Mouse (Mus musculus) stomach, embryonic 15.5 days (tissue): Measurements from ENCODE around the gene Scn8a. TPM values are rescaled to one million over a fixed set of nuclear protein-coding genes. Genes with fewer than 3 reads are reported as not detected.

Source experiments
- ATAC-seq: fragments of 200-750 bp; cut with Nextera tagmentation; 2 replicates; pipeline ENCODE4 v1.8.0; 2017; ENCODE audit warnings: low read depth, moderate number of reproducible peaks, moderate TSS enrichment; ENCODE audit not compliant: insufficient read depth, low FRiP score
- H3K27ac ChIP-seq: fragments of 300-500 bp; sonication (generic); 2 replicates; pipeline ENCODE4 v1.5.1; 2015; ENCODE audit warnings: mild to moderate bottlenecking, inconsistent platforms
- H3K27me3 ChIP-seq: fragments of 300-500 bp; sonication (generic); replicated peaks from 2 replicates; pipeline ENCODE4 v1.6.1; 2015; ENCODE audit warnings: inconsistent platforms
- H3K36me3 ChIP-seq: fragments of 300-500 bp; sonication (generic); 2 replicates; pipeline ENCODE4 v1.6.1; 2015; ENCODE audit warnings: inconsistent platforms
- H3K4me1 ChIP-seq: fragments of 300-500 bp; sonication (generic); 2 replicates; pipeline ENCODE4 v1.6.1; 2015; ENCODE audit warnings: inconsistent platforms
- H3K4me2 ChIP-seq: fragments of 300-500 bp; sonication (generic); 2 replicates; pipeline ENCODE4 v1.6.1; 2015; ENCODE audit warnings: mild to moderate bottlenecking, inconsistent platforms
- H3K4me3 ChIP-seq: fragments of 300-500 bp; sonication (generic); replicated peaks from 2 replicates; pipeline ENCODE4 v1.5.1; 2015; ENCODE audit warnings: inconsistent platforms
- H3K9ac ChIP-seq: fragments of 300-500 bp; sonication (generic); 2 replicates; pipeline ENCODE4 v1.6.1; 2015; ENCODE audit warnings: inconsistent platforms
- H3K9me3 ChIP-seq: fragments of 300-500 bp; sonication (generic); 2 replicates; pipeline ENCODE4 v1.6.1; 2016; ENCODE audit warnings: inconsistent platforms
- WGBS: fragments of 180-500 bp; shearing (Covaris S2); methylation state at CpG from one replicate; pipeline ENCODE4 v1.1.7; 2015; 5-methylcytosine and 5-hydroxymethylcytosine counted together
- polyA plus RNA-seq: library from polyadenylated mRNA; unstranded; fragments of >200 nt; fragmentation: Nextera tagmentation; extraction: Ambion mirVana; gene quantifications from 2 replicates; pipeline ENCODE4 v1.2.1, GENCODE M21; 2015

Scn8a gene
- polyA plus RNA-seq, 1 experiment from 2014 or later: 2.2 TPM

GRCm38 (mm10) chr15:100845049-100845879, 24.4 kb upstream of the Scn8a start:
- no peak overlapping the region for H3K9ac ChIP-seq
- H3K4me2 ChIP-seq: 0 out of 2 replicates have a peak overlapping the region, but pooled peaks have one; percentile 13
- H3K36me3 ChIP-seq: no peaks in the 10 kb centered on the region
- H3K9me3 ChIP-seq: no peaks in the 10 kb centered on the region; the same call in 1 of the 2 replicates
- no peaks in the 10 kb centered on the region for H3K4me1 ChIP-seq
- H3K27me3 ChIP-seq: no peaks in the 10 kb centered on the region
- H3K4me3 ChIP-seq: no peak overlapping the region
- ATAC-seq: peak; percentile 50; the same call in 1 of the 2 replicates
- 45% methylated on average over 26 of the region's 26 CpGs for WGBS
- H3K27ac ChIP-seq: 0 out of 2 replicates have a peak overlapping the region, but pooled peaks have one; percentile 16

- no peak for ATAC-seq
These were observed 22.5 kb upstream of the Scn8a start for GRCm38 (mm10) chr15:100847193-100847592.

GRCm38 (mm10) chr15:100857586-100857985, 12.1 kb upstream of the Scn8a start:
- WGBS: 54% methylated on average over 3 of the region's 3 CpGs
- no peak for ATAC-seq

More at GRCm38 (mm10) chr15:100847193-100847592, 22.5 kb upstream of the Scn8a start:
- Histone ChIP-seq H3K9ac (no peak overlapping the region), H3K27ac (no peak overlapping the region), H3K36me3 (no peaks in the 10 kb centered on the region), H3K27me3 (no peaks in the 10 kb centered on the region), H3K4me1 (no peaks in the 10 kb centered on the region), H3K4me2 (no peak overlapping the region), H3K9me3 (no peaks in the 10 kb centered on the region; the same call in 1 of the 2 replicates), H3K4me3 (no peak overlapping the region)
- WGBS: 86% methylated on average over 6 of the region's 6 CpGs

GRCm38 (mm10) chr15:100860856-100861255, 8.8 kb upstream of the Scn8a start:
- Histone ChIP-seq H3K27me3 (0 out of 2 replicates have a peak, but pooled peaks cover 6% of the 10 kb centered on the region), H3K27ac (no peak overlapping the region), H3K4me2 (no peak overlapping the region), H3K36me3 (no peaks in the 10 kb centered on the region), H3K4me3 (no peak overlapping the region), H3K4me1 (no peaks in the 10 kb centered on the region), H3K9me3 (no peaks in the 10 kb centered on the region), H3K9ac (no peak overlapping the region)
- ATAC-seq: no peak
- 32% methylated on average over 5 of the region's 5 CpGs for WGBS

More at GRCm38 (mm10) chr15:100857586-100857985, 12.1 kb upstream of the Scn8a start:
- H3K9me3 ChIP-seq: no peaks in the 10 kb centered on the region
- H3K4me1 ChIP-seq: no peaks in the 10 kb centered on the region
- H3K27me3 ChIP-seq: no peaks in the 10 kb centered on the region
- H3K4me3 ChIP-seq: no peak overlapping the region
- no peaks in the 10 kb centered on the region for H3K36me3 ChIP-seq
- no peak overlapping the region for H3K4me2 ChIP-seq
- no peak overlapping the region for H3K9ac ChIP-seq
- H3K27ac ChIP-seq: no peak overlapping the region

GRCm38 (mm10) chr15:100865556-100865955, 4.1 kb upstream of the Scn8a start:
- H3K4me1 ChIP-seq: 0 out of 2 replicates have a peak, but pooled peaks cover 2% of the 10 kb centered on the region
- 38% methylated on average over 3 of the region's 3 CpGs for WGBS
- ATAC-seq: no peak
- no peaks in the 10 kb centered on the region for H3K36me3 ChIP-seq
- H3K27ac ChIP-seq: no peak overlapping the region
- no peak overlapping the region for H3K9ac ChIP-seq
- peaks cover 27% of the 10 kb centered on the region for H3K27me3 ChIP-seq
- H3K4me3 ChIP-seq: no peak overlapping the region
- no peak overlapping the region for H3K4me2 ChIP-seq
- no peaks in the 10 kb centered on the region for H3K9me3 ChIP-seq

GRCm38 (mm10) chr15:100870001-100870774, 530 bp downstream of the Scn8a start:
- WGBS: 4% methylated on average over 49 of the region's 66 CpGs
- H3K27me3 ChIP-seq: peaks cover 43% of the 10 kb centered on the region

GRCm38 (mm10) chr15:100870775-100871106, 1.1 kb downstream of the Scn8a start:
- Histone ChIP-seq H3K27ac (no peak overlapping the region), H3K4me2 (peak overlapping the region; percentile 92), H3K36me3 (no peaks in the 10 kb centered on the region), H3K9ac (peak overlapping the region; percentile 29; the same call in 1 of the 2 replicates), H3K9me3 (no peaks in the 10 kb centered on the region), H3K4me1 (0 out of 2 replicates have a peak, but pooled peaks cover 11% of the 10 kb centered on the region), H3K4me3 (peak overlapping the region; percentile 62), H3K27me3 (peaks cover 43% of the 10 kb centered on the region)
- peak; percentile 47; the same call in 1 of the 2 replicates for ATAC-seq
- WGBS: 2% methylated on average over 16 of the region's 69 CpGs

More at GRCm38 (mm10) chr15:100870001-100870774, 530 bp downstream of the Scn8a start:
- Histone ChIP-seq H3K4me2 (peak overlapping the region; percentile 92), H3K36me3 (no peaks in the 10 kb centered on the region), H3K4me3 (peak overlapping the region; percentile 62), H3K9me3 (no peaks in the 10 kb centered on the region), H3K27ac (no peak overlapping the region), H3K4me1 (0 out of 2 replicates have a peak, but pooled peaks cover 11% of the 10 kb centered on the region), H3K9ac (no peak overlapping the region)
- peak; percentile 53; the same call in 1 of the 2 replicates for ATAC-seq

GRCm38 (mm10) chr15:100871107-100872011, 1.7 kb downstream of the Scn8a start:
- ATAC-seq: no peak; the same call in 1 of the 2 replicates
- WGBS: under 1% methylated on average over 53 of the region's 53 CpGs

GRCm38 (mm10) chr15:100873155-100873554, 3.5 kb downstream of the Scn8a start:
- peaks cover 41% of the 10 kb centered on the region for H3K27me3 ChIP-seq
- no peak for ATAC-seq
- 0 out of 2 replicates have a peak, but pooled peaks cover 11% of the 10 kb centered on the region for H3K4me1 ChIP-seq
- H3K27ac ChIP-seq: no peak overlapping the region
- 2% methylated on average over 16 of the region's 16 CpGs for WGBS
- no peak overlapping the region for H3K4me2 ChIP-seq
- no peaks in the 10 kb centered on the region for H3K9me3 ChIP-seq
- no peak overlapping the region for H3K9ac ChIP-seq
- H3K36me3 ChIP-seq: no peaks in the 10 kb centered on the region
- no peak overlapping the region for H3K4me3 ChIP-seq

More at GRCm38 (mm10) chr15:100871107-100872011, 1.7 kb downstream of the Scn8a start:
- Histone ChIP-seq H3K27me3 (peaks cover 43% of the 10 kb centered on the region), H3K9me3 (no peaks in the 10 kb centered on the region), H3K4me1 (0 out of 2 replicates have a peak, but pooled peaks cover 11% of the 10 kb centered on the region), H3K9ac (peak overlapping the region; percentile 29; the same call in 1 of the 2 replicates), H3K4me2 (peak overlapping the region; percentile 92), H3K36me3 (no peaks in the 10 kb centered on the region), H3K27ac (no peak overlapping the region), H3K4me3 (peak overlapping the region; percentile 62)

- Histone ChIP-seq H3K4me3 (no peak overlapping the region), H3K27me3 (no peaks in the 10 kb centered on the region), H3K36me3 (no peaks in the 10 kb centered on the region), H3K9ac (no peak overlapping the region), H3K27ac (no peak overlapping the region), H3K4me1 (no peaks in the 10 kb centered on the region), H3K4me2 (no peak overlapping the region), H3K9me3 (no peaks in the 10 kb centered on the region)
- WGBS: 62% methylated on average over 15 of the region's 15 CpGs
- no peak for ATAC-seq
These were observed 9.4 kb downstream of the Scn8a start for GRCm38 (mm10) chr15:100879073-100879472.

GRCm38 (mm10) chr15:100881385-100881784, 11.7 kb downstream of the Scn8a start:
- no peak for ATAC-seq
- WGBS: 69% methylated on average over 5 of the region's 5 CpGs
- Histone ChIP-seq H3K9ac (no peak overlapping the region), H3K36me3 (no peaks in the 10 kb centered on the region), H3K4me2 (no peak overlapping the region), H3K9me3 (no peaks in the 10 kb centered on the region), H3K27ac (no peak overlapping the region), H3K4me1 (no peaks in the 10 kb centered on the region), H3K27me3 (no peaks in the 10 kb centered on the region), H3K4me3 (no peak overlapping the region)
